Mouse (Mus musculus) C2C12 (cell line): ENCODE measurements at regions not wholly inside any gene's neighbourhood (a gene's known extent, or its start where the extent isn't known, plus 50 kb on each side); places are given as distances from the start of the nearest gene placed in this dataset.

Experiments used
- CTCF ChIP-seq: IDR thresholded peaks from one replicate; pipeline ENCODE4 v1.5.1; 2011; ENCODE audit not compliant: control insufficient read depth, insufficient read depth, insufficient read length
- USF1 ChIP-seq: IDR thresholded peaks from one replicate; pipeline ENCODE4 v1.6.1; 2011; ENCODE audit warnings: low read depth, mild to moderate bottlenecking, control low read depth, moderate library complexity

DNA sequence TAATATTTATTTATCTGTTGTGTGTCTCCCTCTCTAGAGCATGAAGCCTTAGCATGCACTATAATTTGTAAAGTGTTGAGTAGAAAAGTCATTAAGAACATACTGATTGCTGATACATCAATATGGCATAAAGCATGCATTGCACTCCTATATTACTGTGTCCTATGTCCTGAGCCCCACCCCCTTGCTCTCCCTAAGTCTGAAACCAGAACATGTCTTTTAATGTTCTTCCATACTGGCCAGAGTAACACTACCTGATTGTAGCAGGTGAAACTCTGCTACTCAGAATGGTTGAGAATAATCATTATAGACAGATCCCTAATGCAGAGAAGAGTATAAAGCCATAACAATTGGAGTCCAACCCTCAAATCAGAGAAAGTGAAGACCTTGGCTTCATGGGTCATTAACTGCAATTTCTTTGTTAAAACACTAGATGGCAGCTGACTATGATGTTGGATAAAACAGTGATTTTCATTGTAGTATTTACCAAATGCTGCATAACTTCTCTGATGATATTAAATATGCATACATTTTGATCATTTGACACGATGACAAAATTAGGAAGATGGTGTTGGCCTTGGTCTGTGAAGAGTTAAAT lies 52.9 kb upstream of the Cast start:
- TF ChIP-seq CTCF (no peak), USF1 (no peak)
